Mouse (Mus musculus) liver, postnatal 0 days (tissue): Measurements from ENCODE around the gene Wdtc1.

Experiments used
- CTCF ChIP-seq: sonication (generic); IDR thresholded peaks from 2 replicates; pipeline ENCODE4 v1.5.1; 2016; ENCODE audit warnings: antibody characterized with exemption, low read depth
- EP300 ChIP-seq: IDR thresholded peaks from 2 replicates; pipeline ENCODE4 v1.6.1; 2016; ENCODE audit warnings: antibody characterized with exemption, low read depth, mild to moderate bottlenecking

GRCm38 (mm10) chr4:133371621-133372277 is 18.5 kb upstream of the Wdtc1 start:
- TF ChIP-seq EP300 (no peak), CTCF (no peak)
